Mouse (Mus musculus): Measurements from ENCODE around the gene Tanc1. TPM values are rescaled to one million over a fixed set of nuclear protein-coding genes. Genes with fewer than 3 reads are reported as not detected.
"Not testable (repeated sequence)": the region's sequence is repeated elsewhere in the genome, so short reads cannot be mapped to it uniquely, and the experiment has no call there.

Gene Tanc1
- polyA plus RNA-seq, 1 experiment: 1.00 TPM

DNA sequence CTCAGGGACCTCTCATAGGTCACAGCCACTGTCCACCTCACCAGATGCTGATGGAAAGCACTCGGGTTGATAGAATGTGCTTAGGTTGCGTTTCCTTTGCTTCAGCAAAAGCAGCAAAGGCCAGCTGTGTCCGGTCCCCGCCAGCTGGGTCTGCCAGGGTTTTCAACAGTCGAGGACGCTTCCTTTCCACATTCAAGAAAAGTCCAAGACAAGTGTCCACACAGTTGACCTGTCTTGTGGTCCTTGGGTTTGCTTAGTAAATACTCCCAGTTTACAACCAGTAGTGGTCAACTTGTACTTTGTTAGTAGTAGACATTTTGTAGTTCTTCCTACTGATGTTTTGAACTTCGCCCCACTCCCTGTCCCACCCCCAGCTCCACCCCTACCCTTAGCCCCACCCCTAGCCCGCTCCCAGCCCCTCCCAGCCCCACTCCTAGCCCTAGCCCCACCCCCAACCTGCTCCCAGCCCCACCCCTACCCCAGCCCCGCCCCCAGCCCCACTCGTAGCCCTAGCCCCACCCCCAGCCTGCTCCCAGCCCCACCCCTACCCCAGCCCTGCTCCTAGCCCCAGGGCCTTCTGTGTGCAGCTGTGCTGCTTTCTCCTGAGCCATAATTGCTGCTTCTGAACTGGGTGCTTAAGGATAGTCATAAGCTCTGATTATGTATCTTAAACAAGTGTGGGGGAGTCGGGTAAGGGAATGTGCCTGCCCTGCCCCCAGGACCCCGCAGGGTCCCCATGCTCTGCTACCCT lies 229.5 kb downstream of the Tanc1 start:
- H3K4me3 ChIP-seq (replicated peaks): no peak overlapping the region
- TF ChIP-seq FLI1 (IDR thresholded peaks at IDR 0.05; ENCODE audit: low read length): no peak
- TF ChIP-seq GATA1 (IDR thresholded peaks at IDR 0.05; ENCODE audit: borderline replicate concordance, low read length): no peak

DNA sequence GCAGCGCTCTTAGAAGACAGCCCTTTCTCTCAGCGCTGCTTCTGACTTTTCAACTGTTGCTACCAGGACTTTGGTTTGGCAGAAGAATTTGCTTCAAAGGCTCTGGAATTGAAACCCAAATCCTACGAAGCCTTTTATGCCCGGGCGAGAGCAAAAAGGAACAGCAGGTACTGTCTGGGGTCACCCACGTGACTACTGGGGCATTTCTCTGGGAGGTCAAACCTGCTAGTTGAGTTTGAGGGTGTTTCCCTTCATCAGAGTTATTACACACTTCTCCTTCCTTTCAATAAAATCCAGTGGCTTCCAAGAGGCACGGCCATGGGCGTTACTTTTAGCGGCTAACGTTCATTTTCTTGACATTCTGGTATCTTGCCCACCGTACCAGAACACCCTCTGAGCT lies 230.1 kb downstream of the Tanc1 start:
- no peak overlapping the region for H3K4me3 ChIP-seq (replicated peaks)

More for the DNA sequence above, 229.5 kb downstream of the Tanc1 start:
- Histone ChIP-seq H3K27me3 (replicated peaks) (peaks cover 2% of the 10 kb centered on the region), H3K9me3 (peaks cover 15% of the 10 kb centered on the region), H3K36me3 (replicated peaks; ENCODE audit: low read length) (peaks cover 64% of the 10 kb centered on the region), H3K4me1 (peaks cover 8% of the 10 kb centered on the region)

DNA sequence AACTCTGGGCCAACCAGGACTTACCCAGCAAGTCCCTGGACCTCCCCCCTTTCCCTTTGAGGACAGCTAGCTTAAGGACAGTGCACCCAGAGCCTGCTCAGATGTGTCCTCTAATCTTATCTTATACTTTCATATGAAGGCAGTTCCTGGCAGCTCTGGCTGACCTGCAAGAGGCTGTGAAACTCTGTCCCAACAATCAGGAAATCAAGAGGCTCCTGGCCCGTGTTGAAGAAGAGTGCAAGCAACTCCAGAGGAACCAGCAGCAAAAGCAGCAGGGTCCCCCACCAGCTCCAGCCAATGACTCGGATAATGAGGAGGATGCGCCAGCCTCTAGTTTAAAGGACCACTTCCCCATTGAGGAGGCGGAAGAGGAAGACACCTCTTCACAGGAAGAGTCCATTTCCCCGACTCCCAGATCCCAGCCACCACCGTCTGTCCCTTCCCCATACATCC lies 230.7 kb downstream of the Tanc1 start:
- Histone ChIP-seq H3K27me3 (replicated peaks) (no peaks in the 10 kb centered on the region), H3K4me3 (replicated peaks) (no peak overlapping the region), H3K9me3 (peaks cover 7% of the 10 kb centered on the region), H3K4me1 (peaks cover 8% of the 10 kb centered on the region), H3K36me3 (replicated peaks; ENCODE audit: low read length) (peaks cover 53% of the 10 kb centered on the region)
- TF ChIP-seq FLI1 (IDR thresholded peaks at IDR 0.05; ENCODE audit: low read length): no peak
- no peak for TF ChIP-seq GATA1 (IDR thresholded peaks at IDR 0.05; ENCODE audit: borderline replicate concordance, low read length)

More for the DNA sequence above, 230.1 kb downstream of the Tanc1 start:
- peaks cover 8% of the 10 kb centered on the region for H3K4me1 ChIP-seq
- peaks cover 10% of the 10 kb centered on the region for H3K9me3 ChIP-seq
- TF ChIP-seq GATA1 (IDR thresholded peaks at IDR 0.05; ENCODE audit: borderline replicate concordance, low read length) (no peak), FLI1 (IDR thresholded peaks at IDR 0.05; ENCODE audit: low read length) (no peak)
- H3K27me3 ChIP-seq (replicated peaks): peaks cover under 1% of the 10 kb centered on the region
- peaks cover 58% of the 10 kb centered on the region for H3K36me3 ChIP-seq (replicated peaks; ENCODE audit: low read length)

DNA sequence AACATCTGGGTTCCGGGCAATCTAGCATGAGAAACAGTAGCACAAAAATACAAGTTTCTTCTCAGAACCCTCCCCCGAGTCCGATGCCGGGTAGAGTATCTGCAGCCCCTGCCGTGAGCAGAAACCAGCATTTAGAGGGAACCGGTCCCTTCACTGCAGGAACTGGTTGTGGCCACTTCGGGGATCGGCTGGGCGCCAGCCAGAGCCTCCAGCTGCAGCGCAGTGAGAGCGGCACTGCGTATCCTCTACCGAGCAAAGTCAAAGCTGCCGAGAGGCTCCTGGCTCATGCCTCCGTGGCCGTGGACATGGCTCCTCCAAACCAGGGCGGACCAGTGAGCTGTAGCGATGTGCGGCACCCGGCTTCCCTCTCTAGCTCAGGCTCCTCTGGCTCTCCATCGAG lies 231.3 kb downstream of the Tanc1 start:
- no peak for TF ChIP-seq FLI1 (IDR thresholded peaks at IDR 0.05; ENCODE audit: low read length)
- TF ChIP-seq GATA1 (IDR thresholded peaks at IDR 0.05; ENCODE audit: borderline replicate concordance, low read length): no peak
- Histone ChIP-seq H3K27me3 (replicated peaks) (no peaks in the 10 kb centered on the region), H3K4me1 (peaks cover 8% of the 10 kb centered on the region), H3K9me3 (0 out of 2 replicates have a peak, but pooled peaks cover under 1% of the 10 kb centered on the region), H3K36me3 (replicated peaks; ENCODE audit: low read length) (peaks cover 47% of the 10 kb centered on the region), H3K4me3 (replicated peaks) (no peak overlapping the region)

DNA sequence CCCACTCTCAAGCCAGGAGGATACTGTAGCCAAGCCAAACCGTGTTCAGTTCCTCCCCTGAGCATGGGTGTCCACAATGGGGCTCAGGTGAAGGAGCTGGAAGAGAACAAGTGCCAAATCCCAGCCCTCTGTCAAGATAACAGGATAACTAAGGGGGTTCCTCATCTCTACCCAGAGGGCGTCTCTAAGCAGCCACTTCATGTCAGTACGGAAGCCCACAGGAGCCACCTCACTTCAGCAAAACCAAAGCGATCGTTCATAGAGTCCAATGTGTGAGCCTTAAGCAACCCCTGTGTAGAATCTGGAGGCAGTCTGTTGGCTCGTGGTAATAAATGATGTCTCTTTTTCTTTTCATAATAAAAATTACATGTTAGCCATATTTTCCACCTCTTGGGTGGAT lies 232.0 kb downstream of the Tanc1 start:
- no peaks in the 10 kb centered on the region for H3K9me3 ChIP-seq
- H3K4me3 ChIP-seq (replicated peaks): no peak overlapping the region
- H3K4me1 ChIP-seq: peaks cover 8% of the 10 kb centered on the region
- no peak for TF ChIP-seq FLI1 (IDR thresholded peaks at IDR 0.05; ENCODE audit: low read length)
- TF ChIP-seq GATA1 (IDR thresholded peaks at IDR 0.05; ENCODE audit: borderline replicate concordance, low read length): no peak
- peaks cover 40% of the 10 kb centered on the region for H3K36me3 ChIP-seq (replicated peaks; ENCODE audit: low read length)
- no peaks in the 10 kb centered on the region for H3K27me3 ChIP-seq (replicated peaks)

DNA sequence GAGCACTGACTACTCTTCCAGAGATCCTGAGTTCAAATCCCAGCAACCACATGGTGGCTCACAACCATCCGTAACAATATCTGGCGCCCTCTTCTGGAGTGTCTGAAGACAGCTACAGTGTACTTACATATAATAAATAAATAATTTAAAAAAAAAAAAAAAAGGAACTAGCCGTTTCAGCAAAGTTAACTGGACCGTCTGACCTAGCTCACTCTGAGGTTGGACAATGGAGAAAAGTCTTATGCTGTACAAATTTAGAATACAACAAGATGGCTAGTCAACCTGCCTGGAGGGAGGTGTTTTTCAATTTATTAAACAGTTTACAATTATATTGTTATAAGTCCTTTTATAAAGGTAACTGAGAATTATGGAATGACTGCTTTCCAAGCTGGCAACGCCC lies 240.0 kb downstream of the Tanc1 start:
- H3K4me3 ChIP-seq (replicated peaks); H3K9me3 ChIP-seq; H3K4me1 ChIP-seq; H3K27me3 ChIP-seq (replicated peaks); H3K36me3 ChIP-seq (replicated peaks; ENCODE audit: low read length): not testable (repeated sequence)

DNA sequence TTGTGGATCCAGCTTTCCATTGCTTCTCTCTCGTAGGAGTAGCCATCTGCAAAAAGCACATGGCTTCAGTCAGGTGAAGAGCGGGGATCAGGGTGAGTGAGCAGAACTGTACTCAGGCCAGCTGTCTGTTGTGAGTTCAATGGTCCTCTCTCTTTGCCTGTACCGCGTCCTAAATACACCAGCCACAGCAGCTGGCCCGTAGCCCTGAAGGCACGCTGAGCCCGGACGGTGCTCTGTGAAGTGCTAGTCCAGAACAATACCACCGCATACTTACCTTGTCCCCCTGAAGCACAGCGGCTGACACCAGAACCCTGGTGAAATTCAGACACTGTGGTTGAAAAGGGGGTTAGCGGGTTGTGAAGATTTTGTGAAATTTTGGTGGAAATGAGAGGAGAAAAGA lies 241.1 kb downstream of the Tanc1 start:
- Histone ChIP-seq H3K4me1 (peaks cover 5% of the 10 kb centered on the region; the same call in 1 of the 2 replicates), H3K9me3 (no peaks in the 10 kb centered on the region), H3K36me3 (replicated peaks; ENCODE audit: low read length) (peaks cover 9% of the 10 kb centered on the region), H3K27me3 (replicated peaks) (peaks cover 2% of the 10 kb centered on the region), H3K4me3 (replicated peaks) (no peak overlapping the region)
- no peak for TF ChIP-seq FLI1 (IDR thresholded peaks at IDR 0.05; ENCODE audit: low read length)
- no peak for TF ChIP-seq GATA1 (IDR thresholded peaks at IDR 0.05; ENCODE audit: borderline replicate concordance, low read length)

DNA sequence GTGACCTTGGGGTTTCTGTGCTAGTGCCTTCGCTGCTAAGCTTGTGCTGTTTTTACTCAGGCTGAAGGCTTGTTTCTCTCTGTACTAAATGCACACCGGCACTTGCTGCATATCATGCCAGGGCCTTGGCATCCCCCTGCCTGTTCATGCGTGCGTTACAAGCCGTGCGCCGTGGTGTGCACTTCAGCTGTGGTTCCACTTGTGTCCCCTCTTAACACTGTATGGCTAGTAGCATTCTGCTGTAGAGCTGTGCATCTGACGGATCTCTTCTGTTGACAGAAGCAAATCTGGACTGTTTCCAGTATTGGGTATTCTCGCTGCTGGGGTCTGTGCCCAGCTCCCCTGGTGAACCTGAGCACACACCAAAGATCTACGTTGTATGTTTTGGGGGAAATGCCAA lies 241.7 kb downstream of the Tanc1 start:
- H3K27me3 ChIP-seq (replicated peaks): peaks cover 2% of the 10 kb centered on the region
- H3K4me3 ChIP-seq (replicated peaks): no peak overlapping the region
- H3K36me3 ChIP-seq (replicated peaks; ENCODE audit: low read length): peaks cover 11% of the 10 kb centered on the region
- TF ChIP-seq GATA1 (IDR thresholded peaks at IDR 0.05; ENCODE audit: borderline replicate concordance, low read length) (no peak), FLI1 (IDR thresholded peaks at IDR 0.05; ENCODE audit: low read length) (no peak)
- H3K9me3 ChIP-seq: no peaks in the 10 kb centered on the region
- peaks cover 5% of the 10 kb centered on the region; the same call in 1 of the 2 replicates for H3K4me1 ChIP-seq

DNA sequence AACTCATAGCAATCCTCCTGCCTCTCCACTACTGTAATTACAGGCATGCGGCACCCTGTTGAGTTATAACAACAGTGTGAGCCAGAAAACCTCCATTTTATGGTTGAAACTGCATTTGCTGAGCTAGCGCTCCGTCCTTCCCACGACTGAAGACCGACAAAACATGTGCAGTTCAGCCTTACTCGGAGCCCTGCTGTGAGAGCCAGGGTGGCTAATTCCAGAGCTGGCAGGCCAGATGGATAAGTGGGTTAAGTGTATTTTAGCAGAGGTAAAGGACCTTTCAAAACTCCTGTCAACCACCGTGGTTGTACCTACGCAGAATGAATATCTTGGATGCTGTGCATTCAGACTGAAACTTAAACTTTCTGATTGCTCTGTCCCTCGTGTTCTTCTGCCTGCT lies 242.5 kb downstream of the Tanc1 start:
- H3K9me3 ChIP-seq: no peaks in the 10 kb centered on the region
- H3K4me1 ChIP-seq: peaks cover 5% of the 10 kb centered on the region; the same call in 1 of the 2 replicates
- H3K36me3 ChIP-seq (replicated peaks; ENCODE audit: low read length): peaks cover 16% of the 10 kb centered on the region
- TF ChIP-seq GATA1 (IDR thresholded peaks at IDR 0.05; ENCODE audit: borderline replicate concordance, low read length) (no peak), FLI1 (IDR thresholded peaks at IDR 0.05; ENCODE audit: low read length) (no peak)
- H3K27me3 ChIP-seq (replicated peaks): peaks cover 2% of the 10 kb centered on the region
- H3K4me3 ChIP-seq (replicated peaks): no peak overlapping the region

DNA sequence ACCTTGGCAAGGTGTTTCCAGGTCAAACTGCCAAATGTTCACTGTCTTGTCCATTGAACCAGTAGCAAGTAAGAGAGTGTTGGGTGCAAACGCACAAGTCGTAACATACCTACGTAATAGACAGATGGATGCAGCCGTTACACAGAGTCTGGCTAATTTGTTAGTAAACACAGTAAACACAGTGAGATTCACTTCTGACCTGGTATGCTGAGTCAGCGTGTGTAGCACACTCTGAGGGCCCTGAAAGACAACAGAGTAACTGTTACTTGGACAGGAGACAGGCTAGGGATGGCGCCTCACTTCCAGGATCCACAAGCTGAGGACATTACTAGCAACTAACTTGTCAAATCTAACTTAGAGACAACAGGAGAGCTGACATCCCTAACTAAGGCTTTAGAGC lies 250.8 kb downstream of the Tanc1 start:
- Histone ChIP-seq H3K4me3 (replicated peaks) (no peak overlapping the region), H3K36me3 (replicated peaks; ENCODE audit: low read length) (peaks cover 37% of the 10 kb centered on the region), H3K9me3 (no peaks in the 10 kb centered on the region), H3K4me1 (peaks cover 10% of the 10 kb centered on the region; the same call in 1 of the 2 replicates), H3K27me3 (replicated peaks) (no peaks in the 10 kb centered on the region)
- no peak for TF ChIP-seq FLI1 (IDR thresholded peaks at IDR 0.05; ENCODE audit: low read length)
- TF ChIP-seq GATA1 (IDR thresholded peaks at IDR 0.05; ENCODE audit: borderline replicate concordance, low read length): no peak
